ENCODE assay signal across 20 mouse cellular contexts in the genomic region with DNA sequence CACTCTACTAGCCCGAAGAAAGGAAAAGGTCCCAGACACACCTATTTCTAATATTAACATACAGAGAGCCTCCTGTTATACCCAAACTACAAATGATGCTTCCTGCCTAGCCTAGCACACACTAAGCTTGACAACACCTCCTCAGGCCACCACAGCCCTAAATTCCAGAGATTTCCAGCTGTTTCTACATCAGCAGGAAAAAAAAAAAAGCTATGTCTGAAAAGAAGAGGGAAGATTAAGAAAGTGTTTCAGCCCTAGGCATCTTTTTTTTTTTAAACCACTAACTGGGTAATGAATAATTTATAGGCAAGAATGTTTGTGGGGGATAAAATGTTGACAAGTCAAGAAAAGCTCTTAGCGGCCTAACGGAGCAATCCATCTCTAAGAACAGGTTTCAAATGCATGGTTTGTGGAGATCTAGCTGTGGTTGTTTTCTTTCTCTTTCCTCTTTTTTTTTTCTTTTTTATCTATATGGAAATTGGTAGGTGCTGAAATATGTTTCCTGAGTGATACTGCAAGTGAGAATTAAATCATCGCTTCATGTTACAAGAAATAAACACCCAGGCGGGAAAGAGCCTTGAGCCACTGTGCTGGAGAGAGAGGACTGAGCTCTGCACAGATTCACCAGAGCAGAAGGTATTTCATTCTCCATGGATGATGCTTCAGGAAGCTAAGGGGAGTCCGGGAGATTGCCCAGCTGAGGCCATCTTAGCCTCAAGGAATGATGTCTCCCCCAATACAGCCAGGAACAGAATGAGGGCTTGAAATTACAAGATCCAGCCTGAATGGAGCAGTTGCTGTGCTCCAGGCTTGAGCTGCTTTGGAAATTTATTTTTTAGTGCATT.
A peak's percentile ranks its signal among the peaks of the same experiment; 100 is the strongest.
DNase-seq lines count a peak whose midpoint lies in the region; ATAC-seq and TF ChIP-seq lines count a peak whose summit lies in the region.
"Had no signal": no experiment of that assay in that cellular context is flagged by ENCODE, and none has a peak within 500 bp of the region (broad histone marks: within the 10 kb centered on the region; RNA-seq: fewer than 3 reads in every experiment).

No protein-coding gene starts in this region.

- H3K36me3 ChIP-seq in forebrain, embryonic 14.5 days (ENCODE audit: control insufficient read depth, insufficient read depth, low read length): no peaks in the 10 kb centered on the region
- no peaks in the 10 kb centered on the region for H3K36me3 ChIP-seq in forebrain, embryonic 10.5 days (replicated peaks)
- no peaks in the 10 kb centered on the region for H3K36me3 ChIP-seq in stomach, embryonic 14.5 days (ENCODE audit: control insufficient read depth, insufficient read depth, low read length)
- no peaks in the 10 kb centered on the region for H3K36me3 ChIP-seq in stomach, postnatal 0 days (ENCODE audit: control insufficient read depth, insufficient read depth, low read length)
- no peaks in the 10 kb centered on the region for H3K36me3 ChIP-seq in midbrain, embryonic 15.5 days (replicated peaks)
- H3K36me3 ChIP-seq: neural tube, embryonic 12.5 days had no signal

- no peak for TF ChIP-seq EP300 in stomach, postnatal 0 days (optimal IDR thresholded peaks at IDR 0.05)

- no peak overlapping the region for H3K4me3 ChIP-seq in forebrain, embryonic 14.5 days (ENCODE audit: low read depth, low read length)
- H3K4me3 ChIP-seq in forebrain, embryonic 10.5 days: no peak overlapping the region
- no peak overlapping the region for H3K4me3 ChIP-seq in stomach, embryonic 14.5 days (ENCODE audit: low read depth, low read length)
- no peak overlapping the region for H3K4me3 ChIP-seq in stomach, postnatal 0 days (ENCODE audit: low read depth, low read length)
- no peak overlapping the region for H3K4me3 ChIP-seq in midbrain, embryonic 15.5 days
- H3K4me3 ChIP-seq: neural tube, embryonic 12.5 days had no signal

- H3K9ac ChIP-seq in forebrain, embryonic 14.5 days (ENCODE audit: low read length): no peak overlapping the region
- H3K9ac ChIP-seq in stomach, embryonic 14.5 days (replicated peaks; ENCODE audit: low read depth, low read length): no peak overlapping the region
- no peak overlapping the region for H3K9ac ChIP-seq in stomach, postnatal 0 days (ENCODE audit: low read length)
- H3K9ac ChIP-seq in midbrain, embryonic 15.5 days: no peak overlapping the region
- H3K9ac ChIP-seq: liver, embryonic 14.5 days; neural tube, embryonic 12.5 days had no signal

- no peak overlapping the region for H3K4me2 ChIP-seq in forebrain, embryonic 14.5 days (ENCODE audit: low read length)
- no peak overlapping the region for H3K4me2 ChIP-seq in stomach, embryonic 14.5 days (replicated peaks; ENCODE audit: low read depth, low read length)
- no peak overlapping the region for H3K4me2 ChIP-seq in stomach, postnatal 0 days (replicated peaks; ENCODE audit: low read depth)
- H3K4me2 ChIP-seq in midbrain, embryonic 15.5 days: no peak overlapping the region
- H3K4me2 ChIP-seq: neural tube, embryonic 12.5 days had no signal

- DNase-seq in forebrain, embryonic 14.5 days (ENCODE audit: low spot score): peak; percentile 6
- no peak for DNase-seq in forebrain, embryonic 10.5 days (ENCODE audit: extremely low spot score, low spot score)
- no peak for DNase-seq in stomach, postnatal 0 days (ENCODE audit: low spot score)
- DNase-seq in lung, postnatal 4 days: no peak
- no peak for DNase-seq in frontal cortex, postnatal 14 days (ENCODE audit: low spot score in 2 of 2)
- no peak for DNase-seq in adrenal gland, adult (ENCODE audit: inconsistent age in 2 of 2, low spot score in 1 of 2)
- DNase-seq: adrenal gland, adult 8-10 months; cerebellum, adult 2 months; heart, adult 11 months; kidney, adult 9 months; layer of hippocampus, postnatal 36 days; right cerebral cortex, adult 18-20 months; spleen, adult 18-20 months; thymus, postnatal 14 days had no signal

- H3K4me1 ChIP-seq in forebrain, embryonic 14.5 days (ENCODE audit: control insufficient read depth, insufficient read depth, low read length): no peaks in the 10 kb centered on the region
- H3K4me1 ChIP-seq in forebrain, embryonic 10.5 days: peaks cover 6% of the 10 kb centered on the region
- H3K4me1 ChIP-seq in stomach, embryonic 14.5 days (ENCODE audit: control insufficient read depth, insufficient read depth, low read length): peaks cover 18% of the 10 kb centered on the region
- H3K4me1 ChIP-seq in stomach, postnatal 0 days (replicated peaks; ENCODE audit: control insufficient read depth, insufficient read depth): no peaks in the 10 kb centered on the region; the same call in 1 of the 2 replicates
- H3K4me1 ChIP-seq in midbrain, embryonic 15.5 days: peaks cover 6% of the 10 kb centered on the region; the same call in 1 of the 2 replicates
- H3K4me1 ChIP-seq: neural tube, embryonic 12.5 days had no signal

- H3K27ac ChIP-seq in forebrain, embryonic 14.5 days (ENCODE audit: low read depth, low read length): no peak overlapping the region
- H3K27ac ChIP-seq in forebrain, embryonic 10.5 days: no peak overlapping the region
- peak overlapping the region; percentile 0; the same call in 1 of the 2 replicates for H3K27ac ChIP-seq in stomach, embryonic 14.5 days (ENCODE audit: low read length)
- H3K27ac ChIP-seq in stomach, postnatal 0 days (replicated peaks): no peak overlapping the region
- peak overlapping the region; percentile 53 for H3K27ac ChIP-seq in midbrain, embryonic 15.5 days
- H3K27ac ChIP-seq: liver, embryonic 14.5 days; neural tube, embryonic 12.5 days had no signal

- no peak for TF ChIP-seq CTCF in stomach, postnatal 0 days (IDR thresholded peaks at IDR 0.05; ENCODE audit: low read depth)

- ATAC-seq in forebrain, embryonic 14.5 days: no peak
- no peak for ATAC-seq in stomach, embryonic 14.5 days (ENCODE audit: insufficient number of reproducible peaks, insufficient read depth, low FRiP score, low read depth)
- ATAC-seq in stomach, postnatal 0 days (ENCODE audit: low FRiP score, low TSS enrichment): no peak
- ATAC-seq in midbrain, embryonic 15.5 days (replicated peaks): no peak
- ATAC-seq: inflammation-experienced regulatory T-cells, adult 6 months; lung, postnatal 0 days had no signal

- no peaks in the 10 kb centered on the region for H3K9me3 ChIP-seq in forebrain, embryonic 14.5 days (replicated peaks; ENCODE audit: control insufficient read depth, low read length)
- peaks cover 11% of the 10 kb centered on the region; the same call in 1 of the 2 replicates for H3K9me3 ChIP-seq in forebrain, embryonic 10.5 days
- H3K9me3 ChIP-seq in stomach, embryonic 14.5 days (ENCODE audit: control insufficient read depth, low read depth, low read length): no peaks in the 10 kb centered on the region; the same call in 1 of the 2 replicates
- H3K9me3 ChIP-seq in stomach, postnatal 0 days (ENCODE audit: control insufficient read depth, low read length): no peaks in the 10 kb centered on the region
- no peaks in the 10 kb centered on the region for H3K9me3 ChIP-seq in midbrain, embryonic 15.5 days
- H3K9me3 ChIP-seq: neural tube, embryonic 12.5 days had no signal

- H3K27me3 ChIP-seq in forebrain, embryonic 14.5 days (replicated peaks; ENCODE audit: control insufficient read depth, insufficient read depth, low read length): no peaks in the 10 kb centered on the region
- H3K27me3 ChIP-seq in forebrain, embryonic 10.5 days (ENCODE audit: poor library complexity, severe bottlenecking): peaks cover 14% of the 10 kb centered on the region
- H3K27me3 ChIP-seq in stomach, embryonic 14.5 days (ENCODE audit: control insufficient read depth, insufficient read depth, low read length): no peaks in the 10 kb centered on the region
- H3K27me3 ChIP-seq in stomach, postnatal 0 days (ENCODE audit: control insufficient read depth, insufficient read depth, low read length): no peaks in the 10 kb centered on the region
- H3K27me3 ChIP-seq in midbrain, embryonic 15.5 days (replicated peaks): no peaks in the 10 kb centered on the region
- H3K27me3 ChIP-seq: neural tube, embryonic 12.5 days had no signal

- WGBS in forebrain, embryonic 14.5 days: 73% methylated on average over 6 of the region's 6 CpGs
- 87% methylated on average over 6 of the region's 6 CpGs for WGBS in forebrain, embryonic 10.5 days
- WGBS in stomach, embryonic 14.5 days: 74% methylated on average over 6 of the region's 6 CpGs
- WGBS in stomach, postnatal 0 days: 73% methylated on average over 6 of the region's 6 CpGs
- 50% methylated on average over 6 of the region's 6 CpGs for WGBS in midbrain, embryonic 15.5 days

Comparison
In these comparisons a context has a peak if more than half of its experiments do, and no peak if none do; other contexts are left out.
1. H3K27ac ChIP-seq: peak in stomach, embryonic 14.5 days (single experiment) and midbrain, embryonic 15.5 days (single experiment); none in forebrain, embryonic 14.5 days (single experiment), forebrain, embryonic 10.5 days (single experiment) and stomach, postnatal 0 days (single experiment).